Mouse (Mus musculus): ENCODE measurements around the gene Gm10638. TPM values are rescaled to one million over a fixed set of nuclear protein-coding genes. Genes with fewer than 3 reads are reported as not detected.

The Gm10638 gene
- polyA plus RNA-seq, 2 experiments from 2014 or later = not detected

GRCm38 (mm10) chr8:86789576-86789975 is 44.1 kb downstream of the Gm10638 start:
- ATAC-seq = no peak

- no peak for ATAC-seq
Measured at GRCm38 (mm10) chr8:86791542-86791941, 46.0 kb downstream of the Gm10638 start.

- no peak for ATAC-seq
Measured at GRCm38 (mm10) chr8:86794716-86795115, 49.2 kb downstream of the Gm10638 start.

Other genes starting within 250 kb of the Gm10638 start
- gene Abcc12, start 165.0 kb upstream of the Gm10638 start, polyA plus RNA-seq (2017; shearing (Covaris generic)) = not detected
- gene Lonp2, start 121.7 kb upstream of the Gm10638 start, polyA plus RNA-seq (2017; shearing (Covaris generic)) = 100 to 1,000 TPM in 1 of 2 experiments, 10 to 100 TPM in 1; 96.5 to 125 TPM
- 1 to 10 TPM; 4.8 to 7.9 TPM for gene Siah1a, start 235 bp downstream of the Gm10638 start, polyA plus RNA-seq (2017; shearing (Covaris generic))
- 10 to 100 TPM; 10.8 to 11.9 TPM for gene N4bp1, start 139.6 kb downstream of the Gm10638 start, polyA plus RNA-seq (2017; shearing (Covaris generic))